Mouse (Mus musculus) E14TG2a.4 (cell line): ENCODE results near the gene Rab4a.

Experiments
- CTCF ChIP-seq: conservative IDR thresholded peaks from 2 replicates; pipeline ENCODE4 v1.5.1; 2014; ENCODE audit warnings: low read length
- NANOG ChIP-seq: IDR thresholded peaks from 2 replicates; pipeline ENCODE4 v1.6.1; 2014; ENCODE audit warnings: borderline replicate concordance, low read length, mixed read lengths

DNA sequence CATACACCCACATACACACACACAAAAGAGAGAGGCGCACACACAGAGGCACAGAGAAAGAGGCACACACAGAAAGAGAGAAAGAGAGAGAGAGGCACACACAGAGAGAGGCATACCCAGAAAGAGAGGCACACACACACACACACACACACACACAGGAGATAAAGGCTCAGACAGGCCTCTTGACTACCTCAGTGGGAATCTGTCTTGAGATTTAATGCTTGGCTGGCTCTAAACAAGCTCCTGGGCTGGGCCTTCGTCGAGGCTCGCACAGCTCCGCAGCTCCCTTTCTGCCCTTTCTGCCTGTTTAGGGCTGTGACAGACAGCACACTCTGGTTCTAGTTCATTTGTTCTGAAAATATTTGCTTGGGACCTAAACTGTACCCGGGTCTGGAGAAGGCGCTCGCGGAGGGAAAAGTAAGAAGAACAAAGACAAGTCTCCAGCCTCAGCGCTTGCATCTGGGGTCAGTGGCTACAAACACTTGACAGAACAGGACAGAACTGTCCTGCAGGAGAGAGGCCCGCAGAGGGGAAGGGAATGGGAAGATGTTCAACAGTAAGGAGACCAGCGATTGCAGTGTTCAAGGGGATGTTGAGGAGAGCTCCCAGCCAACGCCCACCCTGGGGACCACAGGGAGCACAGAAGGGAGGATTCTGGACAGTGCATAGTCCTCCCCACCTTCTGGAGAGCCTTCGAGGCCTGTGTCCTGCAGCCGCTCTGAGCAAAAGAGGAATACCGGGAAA, 14.5 kb upstream of the Rab4a start:
- TF ChIP-seq CTCF (no peak), NANOG (no peak)
